Mouse (Mus musculus) liver, embryonic 11.5 days (tissue): ENCODE results near the gene Il12rb1. TPM values are rescaled to one million over a fixed set of nuclear protein-coding genes. Genes with fewer than 3 reads are reported as not detected.

Experiments used
- ATAC-seq: fragments of 200-750 bp; cut with Nextera tagmentation; replicated peaks from 2 replicates; pipeline ENCODE4 v1.8.0; 2017; ENCODE audit warnings: moderate number of reproducible peaks, mild to moderate bottlenecking, moderate TSS enrichment, moderate library complexity; ENCODE audit not compliant: low FRiP score
- DNase-seq: peaks from one replicate; pipeline ENCODE4 v3.0.0-alpha.2; 2017; ENCODE audit warnings: low spot score
- H3K27ac ChIP-seq: fragments of 300-500 bp; sonication (generic); 2 replicates; pipeline ENCODE4 v1.5.1; 2014; ENCODE audit warnings: mild to moderate bottlenecking, low read depth, low read length, control low read depth
- H3K27me3 ChIP-seq: fragments of 300-500 bp; sonication (generic); replicated peaks from 2 replicates; pipeline ENCODE4 v1.6.1; 2014; ENCODE audit warnings: low read length, mixed read lengths; ENCODE audit not compliant: control insufficient read depth, insufficient read depth
- H3K36me3 ChIP-seq: fragments of 300-500 bp; sonication (generic); 2 replicates; pipeline ENCODE4 v1.6.1; 2014; ENCODE audit warnings: mild to moderate bottlenecking, low read length, moderate library complexity, mixed read lengths; ENCODE audit not compliant: control insufficient read depth, insufficient read depth
- H3K4me1 ChIP-seq: fragments of 300-500 bp; sonication (generic); replicated peaks from 2 replicates; pipeline ENCODE4 v1.6.1; 2014; ENCODE audit warnings: low read length, mixed read lengths; ENCODE audit not compliant: control insufficient read depth, insufficient read depth
- H3K4me2 ChIP-seq: fragments of 300-500 bp; sonication (generic); 2 replicates; pipeline ENCODE4 v1.6.1; 2014; ENCODE audit warnings: mild to moderate bottlenecking, control low read depth, moderate library complexity
- H3K4me3 ChIP-seq: fragments of 300-500 bp; sonication (generic); 2 replicates; pipeline ENCODE4 v1.5.1; 2014; ENCODE audit warnings: low read depth, low read length, control low read depth
- H3K9ac ChIP-seq: fragments of 300-500 bp; sonication (generic); 2 replicates; pipeline ENCODE4 v1.6.1; 2014; ENCODE audit warnings: low read depth, low read length, control low read depth
- H3K9me3 ChIP-seq: fragments of 300-500 bp; sonication (generic); 2 replicates; pipeline ENCODE4 v1.6.1; 2016; ENCODE audit warnings: low read length, inconsistent platforms, mixed read lengths; ENCODE audit not compliant: control insufficient read depth
- WGBS: fragments of 180-500 bp; shearing (Covaris S2); extraction: QIAGEN DNeasy Blood & Tissue Kit; methylation state at CpG from one replicate; pipeline ENCODE4 v1.1.7; 2014; 5-methylcytosine and 5-hydroxymethylcytosine counted together
- microRNA-seq: library from miRNA; unstranded; fragments of <30 nt; microRNA quantifications from one replicate; pipeline ENCODE4, GENCODE M21; 2017; ENCODE audit warnings: borderline number of aligned reads
- polyA plus RNA-seq: library from polyadenylated mRNA; unstranded; fragments of >200 nt; fragmentation: Nextera tagmentation; extraction: Ambion mirVana; gene quantifications from 2 replicates; pipeline ENCODE4 v1.2.1, GENCODE M21; 2014

Gene Il12rb1
- polyA plus RNA-seq, 1 experiment from 2014 or later, result 0.10 TPM

GRCm38 (mm10) chr8:70865350-70866000, 57.2 kb downstream of the Il12rb1 start:
- peak; percentile 97 for DNase-seq
- under 1% methylated on average over 46 of the region's 46 CpGs for WGBS
- Histone ChIP-seq H3K4me2 (peak overlapping the region; percentile 84), H3K27me3 (peaks cover 42% of the 10 kb centered on the region), H3K4me1 (peaks cover 45% of the 10 kb centered on the region), H3K9ac (peak overlapping the region; percentile 49), H3K27ac (no peak overlapping the region), H3K36me3 (no peaks in the 10 kb centered on the region; the same call in 1 of the 2 replicates), H3K9me3 (no peaks in the 10 kb centered on the region), H3K4me3 (peak overlapping the region; percentile 50)
- peak; percentile 88 for ATAC-seq

GRCm38 (mm10) chr8:70866001-70866520, 57.8 kb downstream of the Il12rb1 start:
- DNase-seq (no peak), ATAC-seq (peak; percentile 1; the same call in 1 of the 2 replicates)
- Histone ChIP-seq H3K36me3 (no peaks in the 10 kb centered on the region; the same call in 1 of the 2 replicates), H3K4me3 (peak overlapping the region; percentile 50), H3K9ac (peak overlapping the region; percentile 42), H3K9me3 (no peaks in the 10 kb centered on the region), H3K27me3 (peaks cover 40% of the 10 kb centered on the region), H3K4me1 (peaks cover 45% of the 10 kb centered on the region), H3K4me2 (peak overlapping the region; percentile 84), H3K27ac (peak overlapping the region; percentile 39; the same call in 1 of the 2 replicates)
- 8% methylated on average over 12 of the region's 12 CpGs for WGBS

- WGBS, result 84% methylated on average over 7 of the region's 7 CpGs
- no peak overlapping the region for H3K9ac ChIP-seq
- no peaks in the 10 kb centered on the region; the same call in 1 of the 2 replicates for H3K36me3 ChIP-seq
- no peak overlapping the region for H3K27ac ChIP-seq
- H3K4me2 ChIP-seq, result peak overlapping the region; percentile 84
- no peak overlapping the region for H3K4me3 ChIP-seq
- DNase-seq (no peak), ATAC-seq (no peak)
- H3K4me1 ChIP-seq, result peaks cover 45% of the 10 kb centered on the region
- H3K27me3 ChIP-seq, result peaks cover 35% of the 10 kb centered on the region
- H3K9me3 ChIP-seq, result no peaks in the 10 kb centered on the region
Measured at GRCm38 (mm10) chr8:70866566-70866965, 58.3 kb downstream of the Il12rb1 start.

GRCm38 (mm10) chr8:70868559-70869198, 60.4 kb downstream of the Il12rb1 start:
- Histone ChIP-seq H3K9me3 (no peaks in the 10 kb centered on the region), H3K4me1 (peaks cover 39% of the 10 kb centered on the region), H3K27ac (0 out of 2 replicates have a peak overlapping the region, but pooled peaks have one; percentile 13), H3K4me2 (peak overlapping the region; percentile 68), H3K27me3 (peaks cover 14% of the 10 kb centered on the region), H3K4me3 (peak overlapping the region; percentile 40), H3K9ac (peak overlapping the region; percentile 51), H3K36me3 (no peaks in the 10 kb centered on the region; the same call in 1 of the 2 replicates)
- ATAC-seq, result peak; percentile 26; the same call in 1 of the 2 replicates
- 30% methylated on average over 40 of the region's 40 CpGs for WGBS
- DNase-seq, result peak; percentile 72

- ATAC-seq, result no peak
- Histone ChIP-seq H3K9me3 (no peaks in the 10 kb centered on the region), H3K4me3 (peak overlapping the region; percentile 40), H3K36me3 (no peaks in the 10 kb centered on the region; the same call in 1 of the 2 replicates), H3K4me2 (peak overlapping the region; percentile 68), H3K27me3 (peaks cover 9% of the 10 kb centered on the region), H3K4me1 (peaks cover 35% of the 10 kb centered on the region), H3K27ac (no peak overlapping the region), H3K9ac (peak overlapping the region; percentile 51; the same call in 1 of the 2 replicates)
- DNase-seq, result no peak
- WGBS, result 50% methylated on average over 5 of the region's 5 CpGs
Measured at GRCm38 (mm10) chr8:70869199-70869571, 60.9 kb downstream of the Il12rb1 start.

- no peak overlapping the region for H3K27ac ChIP-seq
- no peak overlapping the region for H3K9ac ChIP-seq
- H3K4me2 ChIP-seq, result peak overlapping the region; percentile 1; the same call in 1 of the 2 replicates
- peaks cover 5% of the 10 kb centered on the region for H3K27me3 ChIP-seq
- H3K4me1 ChIP-seq, result peaks cover 32% of the 10 kb centered on the region
- WGBS, result 47% methylated on average over 16 of the region's 16 CpGs
- H3K4me3 ChIP-seq, result no peak overlapping the region
- no peaks in the 10 kb centered on the region; the same call in 1 of the 2 replicates for H3K36me3 ChIP-seq
- ATAC-seq, result 0 out of 2 replicates have a peak, but pooled peaks have one; percentile 18
- no peaks in the 10 kb centered on the region for H3K9me3 ChIP-seq
- no peak for DNase-seq
Measured at GRCm38 (mm10) chr8:70869601-70870041, 61.4 kb downstream of the Il12rb1 start.

Small RNAs within 50 kb of the gene (microRNA-seq; reads per million reads assigned to microRNA genes)
- gene Mir7240, result 1.8 reads per million

Other genes starting within 250 kb of the Il12rb1 start
- 177 and 188 TPM in 2 replicates for gene Isyna1, start 214.1 kb upstream of the Il12rb1 start, polyA plus RNA-seq
- 144 and 173 TPM in 2 replicates for gene Ssbp4, start 199.6 kb upstream of the Il12rb1 start, polyA plus RNA-seq
- gene Lrrc25, start 192.3 kb upstream of the Il12rb1 start, polyA plus RNA-seq, result 4.5 and 5.3 TPM in 2 replicates
- gene Gdf15, start 176.0 kb upstream of the Il12rb1 start, polyA plus RNA-seq, result 4.2 and 4.9 TPM in 2 replicates
- gene Pgpep1, start 148.1 kb upstream of the Il12rb1 start, polyA plus RNA-seq, result 33.7 and 34.6 TPM in 2 replicates
- 342 and 357 TPM in 2 replicates for gene Lsm4, start 135.2 kb upstream of the Il12rb1 start, polyA plus RNA-seq
- 43.0 and 47.2 TPM in 2 replicates for gene Jund, start 109.5 kb upstream of the Il12rb1 start, polyA plus RNA-seq
- not detected in 2 replicates for gene Iqcn, start 105.0 kb upstream of the Il12rb1 start, polyA plus RNA-seq
- gene Gm3336, start 89.9 kb upstream of the Il12rb1 start, polyA plus RNA-seq, result 0.15 TPM in 1 of 2 replicates, not detected in the other
- gene Pde4c, start 84.7 kb upstream of the Il12rb1 start, polyA plus RNA-seq, result 0.83 and 1.3 TPM in 2 replicates
- 6.3 and 6.9 TPM in 2 replicates for gene Rab3a, start 53.8 kb upstream of the Il12rb1 start, polyA plus RNA-seq
- gene Mpv17l2, start 47.5 kb upstream of the Il12rb1 start, polyA plus RNA-seq, result 67.7 and 76.4 TPM in 2 replicates
- 41.5 and 44.6 TPM in 2 replicates for gene Pik3r2, start 31.7 kb upstream of the Il12rb1 start, polyA plus RNA-seq
- gene Mast3, start 3.4 kb upstream of the Il12rb1 start, polyA plus RNA-seq, result 18.2 and 19.3 TPM in 2 replicates
- gene Arrdc2, start 31.3 kb downstream of the Il12rb1 start, polyA plus RNA-seq, result 13.4 and 14.5 TPM in 2 replicates
- 0.47 and 0.73 TPM in 2 replicates for gene Kcnn1, start 54.8 kb downstream of the Il12rb1 start, polyA plus RNA-seq
- 110 and 112 TPM in 2 replicates for gene Ccdc124, start 65.5 kb downstream of the Il12rb1 start, polyA plus RNA-seq
- gene Slc5a5, start 84.3 kb downstream of the Il12rb1 start, polyA plus RNA-seq, result 0.18 and 0.34 TPM in 2 replicates
- gene Rpl18a, start 89.0 kb downstream of the Il12rb1 start, polyA plus RNA-seq, result 3,876 and 4,144 TPM in 2 replicates
- 48.7 and 49.0 TPM in 2 replicates for gene Map1s, start 97.5 kb downstream of the Il12rb1 start, polyA plus RNA-seq